Mouse (Mus musculus): Measurements from ENCODE around the gene Dppa5a. TPM values are rescaled to one million over a fixed set of nuclear protein-coding genes. Genes with fewer than 3 reads are reported as not detected.
"Not testable (repeated sequence)": the region's sequence is repeated elsewhere in the genome, so short reads cannot be mapped to it uniquely, and the experiment has no call there.

Dppa5a gene
- polyA plus RNA-seq, 1 experiment from 2014 or later: 0.65 TPM

GRCm38 (mm10) chr9:78347004-78347403 is 21.0 kb downstream of the Dppa5a start:
- Histone ChIP-seq H3K27me3 (ENCODE audit: control insufficient read depth, insufficient read depth, low read length) (no peaks in the 10 kb centered on the region), H3K4me2 (ENCODE audit: low read depth, low read length, severe bottlenecking) (no peak overlapping the region), H3K9me3 (ENCODE audit: control insufficient read depth, low read length) (no peaks in the 10 kb centered on the region), H3K27ac (ENCODE audit: low read depth, low read length) (no peak overlapping the region), H3K9ac (ENCODE audit: low read length) (no peak overlapping the region), H3K4me1 (replicated peaks; ENCODE audit: control insufficient read depth, insufficient read depth, low read length) (no peaks in the 10 kb centered on the region), H3K4me3 (ENCODE audit: low read depth, low read length) (no peak overlapping the region), H3K36me3 (ENCODE audit: control insufficient read depth, insufficient read depth, low read length) (no peaks in the 10 kb centered on the region)
- ATAC-seq (replicated peaks; ENCODE audit: low FRiP score) (no peak), DNase-seq (ENCODE audit: low spot score) (no peak)
- 66% methylated on average over 3 of the region's 3 CpGs for WGBS

DNA sequence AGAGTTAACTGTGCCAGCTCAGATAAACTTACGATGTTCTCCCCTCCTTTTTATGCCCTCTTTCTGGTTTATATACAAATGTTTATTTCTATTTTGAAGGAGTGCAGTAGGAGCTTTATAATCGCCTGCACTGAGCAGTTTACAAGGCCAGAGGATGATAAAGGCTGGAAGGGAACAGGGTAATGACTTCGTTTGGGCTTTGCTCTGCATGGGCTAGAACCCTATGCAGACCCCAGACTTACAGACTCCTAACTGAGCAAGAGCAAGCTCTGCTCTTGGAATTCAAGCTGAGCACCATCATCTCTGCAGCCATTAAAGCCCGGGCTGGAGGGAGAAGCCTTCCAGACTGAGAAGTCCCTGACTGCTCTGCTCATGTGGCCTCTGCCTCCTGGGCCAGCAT is 22.7 kb downstream of the Dppa5a start:
- not testable (repeated sequence) for ATAC-seq (replicated peaks; ENCODE audit: low FRiP score); H3K4me1 ChIP-seq (replicated peaks; ENCODE audit: control insufficient read depth, insufficient read depth, low read length); H3K27me3 ChIP-seq (ENCODE audit: control insufficient read depth, insufficient read depth, low read length); H3K4me2 ChIP-seq (ENCODE audit: low read depth, low read length, severe bottlenecking); H3K4me3 ChIP-seq (ENCODE audit: low read depth, low read length); DNase-seq (ENCODE audit: low spot score); H3K9ac ChIP-seq (ENCODE audit: low read length); H3K9me3 ChIP-seq (ENCODE audit: control insufficient read depth, low read length); H3K27ac ChIP-seq (ENCODE audit: low read depth, low read length); H3K36me3 ChIP-seq (ENCODE audit: control insufficient read depth, insufficient read depth, low read length)
- WGBS: 68% methylated on average over 4 of the region's 4 CpGs

DNA sequence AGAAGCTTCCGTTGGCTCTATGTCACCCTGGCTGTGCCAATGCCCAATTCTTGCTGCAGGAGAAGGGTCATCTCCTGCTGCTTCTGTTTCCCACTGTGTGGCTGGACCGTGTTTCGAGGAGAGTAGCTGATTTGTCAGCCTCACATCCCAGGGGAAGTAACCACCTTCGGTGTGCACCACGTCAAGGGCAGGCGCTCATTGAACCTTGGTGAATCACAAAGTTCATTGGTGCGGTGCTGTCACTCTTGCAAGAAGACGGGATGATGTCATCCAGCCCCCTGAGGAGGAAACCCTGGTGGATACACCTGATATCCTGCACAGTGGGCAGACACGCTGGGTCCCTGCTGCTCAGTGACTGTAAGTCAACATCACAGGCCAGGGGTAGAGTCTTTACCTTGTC is 24.9 kb downstream of the Dppa5a start:
- not testable (repeated sequence) for DNase-seq (ENCODE audit: low spot score); H3K36me3 ChIP-seq (ENCODE audit: control insufficient read depth, insufficient read depth, low read length); H3K27me3 ChIP-seq (ENCODE audit: control insufficient read depth, insufficient read depth, low read length); H3K4me1 ChIP-seq (replicated peaks; ENCODE audit: control insufficient read depth, insufficient read depth, low read length); H3K9ac ChIP-seq (ENCODE audit: low read length); ATAC-seq (replicated peaks; ENCODE audit: low FRiP score); H3K4me2 ChIP-seq (ENCODE audit: low read depth, low read length, severe bottlenecking); H3K4me3 ChIP-seq (ENCODE audit: low read depth, low read length); H3K9me3 ChIP-seq (ENCODE audit: control insufficient read depth, low read length); H3K27ac ChIP-seq (ENCODE audit: low read depth, low read length)
- 90% methylated on average over 9 of the region's 9 CpGs for WGBS

GRCm38 (mm10) chr9:78342494-78342893 is 25.5 kb downstream of the Dppa5a start:
- not testable (repeated sequence) for H3K9me3 ChIP-seq (ENCODE audit: control insufficient read depth, low read length); DNase-seq (ENCODE audit: low spot score); H3K36me3 ChIP-seq (ENCODE audit: control insufficient read depth, insufficient read depth, low read length); ATAC-seq (replicated peaks; ENCODE audit: low FRiP score); H3K4me1 ChIP-seq (replicated peaks; ENCODE audit: control insufficient read depth, insufficient read depth, low read length); H3K4me3 ChIP-seq (ENCODE audit: low read depth, low read length); H3K27me3 ChIP-seq (ENCODE audit: control insufficient read depth, insufficient read depth, low read length); H3K4me2 ChIP-seq (ENCODE audit: low read depth, low read length, severe bottlenecking); H3K9ac ChIP-seq (ENCODE audit: low read length); H3K27ac ChIP-seq (ENCODE audit: low read depth, low read length)
- WGBS: 90% methylated on average over 4 of the region's 4 CpGs

- ATAC-seq (replicated peaks; ENCODE audit: low FRiP score): 0 out of 2 replicates have a peak, but pooled peaks have one; percentile 33
- H3K9me3 ChIP-seq (ENCODE audit: control insufficient read depth, low read length); H3K9ac ChIP-seq (ENCODE audit: low read length); H3K4me1 ChIP-seq (replicated peaks; ENCODE audit: control insufficient read depth, insufficient read depth, low read length); H3K27me3 ChIP-seq (ENCODE audit: control insufficient read depth, insufficient read depth, low read length); H3K4me3 ChIP-seq (ENCODE audit: low read depth, low read length); H3K36me3 ChIP-seq (ENCODE audit: control insufficient read depth, insufficient read depth, low read length); H3K4me2 ChIP-seq (ENCODE audit: low read depth, low read length, severe bottlenecking); H3K27ac ChIP-seq (ENCODE audit: low read depth, low read length): not testable (repeated sequence)
- WGBS: 11% methylated on average over 8 of the region's 8 CpGs
- peak; percentile 78 for DNase-seq (ENCODE audit: low spot score)
Measured at GRCm38 (mm10) chr9:78340324-78340723, 27.7 kb downstream of the Dppa5a start.

DNA sequence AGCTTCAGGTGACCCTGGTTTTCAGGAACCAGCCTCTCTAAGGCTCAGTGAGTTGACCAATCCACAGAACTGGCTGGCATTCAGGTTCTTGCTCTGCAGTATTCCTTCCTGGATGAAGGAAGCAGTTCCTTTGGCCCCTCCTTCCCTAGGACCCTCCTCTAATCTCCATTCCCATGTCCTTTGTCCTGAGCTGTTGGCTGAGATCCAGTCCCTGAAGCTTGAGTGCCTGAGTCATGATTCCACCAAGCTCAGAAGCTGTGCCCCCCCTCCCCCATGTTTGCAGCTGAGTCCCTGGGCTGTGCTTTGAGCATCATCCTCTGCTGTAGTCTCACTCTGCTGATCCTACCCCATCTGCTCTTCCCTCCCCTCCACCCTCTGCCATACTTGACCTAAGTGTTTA is 30.9 kb downstream of the Dppa5a start:
- H3K4me2 ChIP-seq (ENCODE audit: low read depth, low read length, severe bottlenecking); H3K9ac ChIP-seq (ENCODE audit: low read length); DNase-seq (ENCODE audit: low spot score); ATAC-seq (replicated peaks; ENCODE audit: low FRiP score); H3K36me3 ChIP-seq (ENCODE audit: control insufficient read depth, insufficient read depth, low read length); H3K4me1 ChIP-seq (replicated peaks; ENCODE audit: control insufficient read depth, insufficient read depth, low read length); H3K27ac ChIP-seq (ENCODE audit: low read depth, low read length); H3K27me3 ChIP-seq (ENCODE audit: control insufficient read depth, insufficient read depth, low read length); H3K4me3 ChIP-seq (ENCODE audit: low read depth, low read length); H3K9me3 ChIP-seq (ENCODE audit: control insufficient read depth, low read length): not testable (repeated sequence)

DNA sequence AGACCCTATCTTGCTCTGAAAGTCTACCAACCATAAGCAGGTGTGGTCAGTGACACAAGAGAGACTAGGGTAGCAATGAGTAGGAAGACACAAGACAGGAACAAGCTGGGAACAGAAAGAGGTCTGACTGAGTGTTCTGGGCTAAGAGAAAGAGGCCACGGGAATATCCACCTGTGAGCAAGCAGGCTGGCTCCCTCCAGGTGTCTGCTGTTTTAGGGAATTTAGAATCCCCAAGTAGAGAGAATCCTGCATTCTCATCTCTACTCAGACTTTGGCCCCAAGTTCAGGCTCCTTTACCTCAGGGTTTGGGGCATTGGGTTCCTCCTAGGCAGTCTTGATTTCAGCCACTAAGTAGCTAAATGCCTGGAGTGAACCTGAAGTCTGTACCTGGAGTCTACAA is 40.7 kb downstream of the Dppa5a start, which contains the start of gene Omt2b:
TSS of gene Omt2b (plus strand) at position 301 of the 400 bp plus-strand sequence.
- H3K9me3 ChIP-seq (ENCODE audit: control insufficient read depth, low read length); ATAC-seq (replicated peaks; ENCODE audit: low FRiP score); H3K36me3 ChIP-seq (ENCODE audit: control insufficient read depth, insufficient read depth, low read length); H3K27me3 ChIP-seq (ENCODE audit: control insufficient read depth, insufficient read depth, low read length); H3K4me1 ChIP-seq (replicated peaks; ENCODE audit: control insufficient read depth, insufficient read depth, low read length); H3K27ac ChIP-seq (ENCODE audit: low read depth, low read length); DNase-seq (ENCODE audit: low spot score); H3K4me2 ChIP-seq (ENCODE audit: low read depth, low read length, severe bottlenecking); H3K4me3 ChIP-seq (ENCODE audit: low read depth, low read length); H3K9ac ChIP-seq (ENCODE audit: low read length): not testable (repeated sequence)
- 100% methylated on average over 1 of the region's 1 CpGs for WGBS

DNA sequence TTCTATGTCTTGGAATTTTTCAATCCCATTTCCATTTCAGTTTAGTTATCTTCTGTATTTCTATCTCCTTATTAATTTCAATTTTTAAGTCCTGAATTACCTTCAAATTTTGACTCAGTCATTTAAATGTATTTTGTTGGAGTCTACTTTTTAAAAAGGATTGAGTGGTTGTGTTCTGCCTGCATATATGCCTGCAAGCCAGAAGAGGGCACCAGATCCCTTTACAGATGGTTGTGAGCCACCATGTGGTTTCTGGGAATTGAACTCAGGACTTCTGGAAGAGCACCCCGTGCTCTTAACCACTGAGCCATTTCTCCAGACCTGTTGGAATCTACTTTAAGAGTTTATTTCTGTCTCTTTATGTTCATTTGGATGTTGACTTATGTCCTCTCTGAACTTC is 48.5 kb downstream of the Dppa5a start:
- no peaks in the 10 kb centered on the region for H3K36me3 ChIP-seq (ENCODE audit: control insufficient read depth, insufficient read depth, low read length)
- no peak overlapping the region for H3K9ac ChIP-seq (ENCODE audit: low read length)
- H3K4me2 ChIP-seq (ENCODE audit: low read depth, low read length, severe bottlenecking): no peak overlapping the region
- no peaks in the 10 kb centered on the region for H3K27me3 ChIP-seq (ENCODE audit: control insufficient read depth, insufficient read depth, low read length)
- no peak overlapping the region for H3K27ac ChIP-seq (ENCODE audit: low read depth, low read length)
- WGBS: 31% methylated on average over 1 of the region's 1 CpGs
- no peak overlapping the region for H3K4me3 ChIP-seq (ENCODE audit: low read depth, low read length)
- no peaks in the 10 kb centered on the region for H3K9me3 ChIP-seq (ENCODE audit: control insufficient read depth, low read length)
- H3K4me1 ChIP-seq (replicated peaks; ENCODE audit: control insufficient read depth, insufficient read depth, low read length): no peaks in the 10 kb centered on the region
- ATAC-seq (replicated peaks; ENCODE audit: low FRiP score) (no peak), DNase-seq (ENCODE audit: low spot score) (no peak)

All from forebrain, embryonic 11.5 days (tissue).